Mouse (Mus musculus) embryo, embryonic 10 days (tissue): Measurements from ENCODE around the gene Cdr2.
A peak's percentile ranks its signal among the peaks of the same experiment; 100 is the strongest.
"Not testable (repeated sequence)": the region's sequence is repeated elsewhere in the genome, so short reads cannot be mapped to it uniquely, and the experiment has no call there.

Experiments used
- DNase-seq: peaks from one replicate; pipeline ENCODE4 v3.0.0-alpha.2; 2015; ENCODE audit warnings: low spot score

Cdr2 gene

DNA sequence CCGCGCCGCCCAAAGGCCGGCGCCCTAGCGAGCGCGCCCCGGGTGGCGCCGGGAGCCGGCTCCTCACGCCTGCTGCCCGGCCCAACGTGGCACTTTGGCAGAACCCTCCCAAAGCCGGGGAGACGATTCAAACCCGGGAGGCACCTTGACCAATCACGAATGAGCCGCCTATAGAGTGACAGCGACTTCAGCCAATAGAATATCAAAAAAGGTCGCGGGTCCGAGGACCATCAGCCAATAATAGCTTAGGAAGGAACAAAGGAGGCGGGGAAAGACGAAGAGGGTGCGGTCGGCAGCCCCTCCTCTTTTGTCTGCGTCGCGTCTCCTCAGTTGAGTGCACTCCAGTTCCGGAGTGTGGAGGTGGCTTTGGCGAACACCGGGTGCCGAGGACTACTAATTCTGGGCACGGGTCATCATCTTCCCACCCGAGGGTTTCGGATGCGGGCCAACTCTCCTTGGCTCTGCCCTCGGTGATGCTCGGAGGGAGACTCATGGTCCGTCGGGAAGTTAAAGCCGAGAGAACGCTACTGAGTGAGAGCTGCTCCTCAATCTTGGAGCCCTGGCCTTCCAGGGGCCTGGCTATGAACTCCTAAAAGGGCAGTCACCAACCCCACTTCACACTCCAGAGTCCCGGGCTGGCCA is at the start of gene Cdr2, which contains the start of gene Mfsd13b:
Gene Cdr2, minus strand, starts transcription at position 113 of the 642 bp plus-strand sequence.
Gene Mfsd13b, plus strand, starts transcription at position 310 of the 642 bp plus-strand sequence.
- peak; percentile 97 for DNase-seq

DNA sequence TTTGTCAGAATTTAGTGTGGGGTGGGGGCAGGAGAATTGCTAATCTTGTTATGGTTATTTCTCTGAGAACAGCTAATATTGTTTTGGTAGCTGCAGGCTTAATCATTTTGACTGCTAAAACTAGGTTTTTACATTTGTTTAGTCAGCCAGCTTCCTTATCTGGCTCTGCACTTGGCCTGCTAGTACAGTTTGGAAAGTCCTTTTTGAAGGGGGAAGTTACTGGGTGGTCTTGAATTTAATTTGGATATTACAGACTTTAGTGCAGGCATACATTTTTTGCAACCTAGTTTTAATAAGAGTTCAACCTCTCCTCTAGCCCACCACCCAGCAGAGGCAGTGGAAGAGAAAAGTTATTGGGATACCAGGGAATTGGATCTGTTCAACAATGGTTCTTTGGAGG is 47.8 kb upstream of the Cdr2 start:
- not testable (repeated sequence) for DNase-seq

DNA sequence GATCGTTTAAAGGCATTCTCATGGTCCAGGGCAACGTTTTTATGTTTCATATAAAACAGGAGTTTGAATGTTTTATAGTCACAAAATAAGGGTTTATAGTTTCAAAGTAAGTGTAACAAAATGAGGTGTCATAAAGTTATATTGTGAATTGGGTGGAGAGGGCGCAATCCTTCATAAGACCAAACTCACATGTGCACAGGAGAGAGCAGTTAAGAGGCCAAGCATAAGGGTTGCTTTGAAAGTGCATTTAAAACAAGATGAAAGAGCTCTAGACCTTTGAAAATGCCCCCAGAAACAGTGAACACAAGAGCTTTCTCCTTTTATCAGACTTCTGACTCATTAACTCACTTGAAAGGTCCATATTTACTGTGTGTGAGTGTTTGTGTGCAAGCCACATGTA is 44.2 kb upstream of the Cdr2 start:
- no peak for DNase-seq

DNA sequence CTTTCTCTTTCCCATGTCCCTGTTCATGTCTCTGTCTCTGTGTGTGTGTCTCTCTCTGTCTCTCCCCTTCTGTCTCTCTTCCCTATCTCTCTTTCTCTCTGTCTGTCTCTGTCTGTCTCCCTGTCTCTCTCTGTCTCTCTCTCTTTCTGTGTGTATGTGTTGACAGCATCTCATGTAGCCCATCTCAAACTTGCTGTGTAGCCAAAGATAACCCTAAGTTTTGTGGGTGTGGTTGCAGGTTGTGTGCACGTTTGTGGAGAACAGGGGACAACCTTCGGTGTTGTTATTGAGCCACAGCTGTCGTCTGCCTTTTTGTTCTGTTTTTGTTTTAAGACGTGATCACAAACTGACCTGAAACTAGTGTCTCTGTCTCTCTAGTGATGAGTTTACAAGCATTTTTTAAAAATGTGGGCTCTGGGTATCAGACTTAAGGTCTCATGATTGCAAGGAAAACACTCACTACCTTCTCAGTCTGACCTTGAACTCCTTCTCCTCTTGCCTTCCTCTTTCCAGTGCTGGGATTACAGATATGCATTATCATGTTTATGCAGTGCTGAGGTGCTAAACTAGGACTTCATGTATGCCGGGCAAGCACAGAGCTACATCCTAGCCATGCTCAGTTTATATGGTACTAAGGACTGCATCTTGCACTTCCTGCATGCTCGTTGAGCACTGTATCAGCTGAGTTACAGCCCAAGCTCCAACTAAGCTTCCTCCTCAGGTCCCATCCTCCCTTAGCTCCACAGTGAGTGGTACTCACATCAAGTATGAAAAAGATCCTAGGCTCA is 43.3 kb upstream of the Cdr2 start:
- no peak for DNase-seq

DNA sequence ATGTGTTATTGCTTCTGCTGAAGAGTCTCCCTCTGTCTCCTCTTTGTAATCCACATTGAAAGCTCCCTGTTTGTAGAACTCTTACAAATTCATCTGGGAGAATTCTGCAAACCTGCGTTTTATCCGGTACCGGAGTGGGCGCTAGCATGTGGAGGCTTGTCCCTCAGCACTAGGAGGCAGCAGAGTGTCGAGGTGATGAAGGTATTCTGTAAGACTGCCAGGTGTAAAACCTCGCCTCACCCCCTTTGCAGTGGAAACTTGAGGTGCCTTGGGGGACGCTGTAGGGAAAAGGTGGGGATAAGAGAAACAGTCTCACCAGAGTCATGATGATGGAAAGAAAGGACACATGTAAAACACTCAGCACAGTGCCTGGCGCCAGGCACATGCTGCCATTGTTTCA is 38.2 kb upstream of the Cdr2 start:
- DNase-seq = peak; percentile 20

DNA sequence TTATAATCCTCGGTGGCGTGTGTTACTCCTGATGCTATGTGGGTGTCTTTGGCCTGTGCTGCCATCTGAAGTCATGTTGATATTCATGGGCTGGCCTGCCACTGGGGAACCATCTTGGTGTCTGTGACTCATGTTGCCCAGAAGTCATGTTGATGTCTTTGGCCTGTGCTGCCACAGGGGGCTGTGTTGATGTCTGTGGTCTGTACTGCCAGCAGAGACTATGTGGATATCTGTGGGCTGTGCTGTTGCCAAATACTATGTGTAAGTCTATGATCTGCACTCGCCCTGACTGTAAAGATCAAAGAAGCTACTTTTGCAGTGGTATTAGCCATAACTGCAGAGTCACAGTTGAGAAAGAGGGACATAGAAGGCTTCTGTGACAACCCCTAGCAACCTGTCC is 36.7 kb upstream of the Cdr2 start:
- DNase-seq = no peak

- no peak for DNase-seq
Measured at GRCm38 (mm10) chr7:121014486-121014885, 32.4 kb upstream of the Cdr2 start.

GRCm38 (mm10) chr7:121011794-121012689 is 29.9 kb upstream of the Cdr2 start:
- no peak for DNase-seq

GRCm38 (mm10) chr7:121003793-121004418 is 21.8 kb upstream of the Cdr2 start:
- no peak for DNase-seq

DNA sequence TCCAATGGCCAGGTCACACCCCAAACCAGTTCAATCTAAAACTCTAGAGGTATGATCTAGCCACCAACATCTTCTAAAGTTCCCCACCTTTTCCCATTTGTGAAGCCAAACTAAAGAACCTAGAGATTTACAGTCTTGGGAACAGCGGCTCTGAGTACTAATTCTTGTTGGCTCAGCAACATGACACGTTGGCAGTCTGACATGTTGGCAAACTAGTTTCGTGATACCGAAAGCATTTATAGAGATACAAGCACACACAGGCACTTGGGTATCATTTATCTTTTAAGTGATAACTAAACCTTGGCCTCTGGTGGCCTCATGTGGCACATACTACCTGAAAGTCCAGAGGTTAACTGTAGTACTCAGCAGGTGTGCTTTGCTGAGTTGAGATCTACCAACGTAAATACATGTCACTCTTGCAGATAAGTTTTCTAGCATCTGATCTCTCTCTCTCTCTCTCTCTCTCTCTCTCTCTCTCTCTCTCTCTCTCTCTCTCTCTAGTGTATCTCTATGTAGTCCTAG is 20.4 kb upstream of the Cdr2 start:
- DNase-seq = no peak

GRCm38 (mm10) chr7:121001879-121002278 is 19.8 kb upstream of the Cdr2 start:
- DNase-seq = no peak

GRCm38 (mm10) chr7:121000065-121000822 is 18.1 kb upstream of the Cdr2 start:
- no peak for DNase-seq

DNA sequence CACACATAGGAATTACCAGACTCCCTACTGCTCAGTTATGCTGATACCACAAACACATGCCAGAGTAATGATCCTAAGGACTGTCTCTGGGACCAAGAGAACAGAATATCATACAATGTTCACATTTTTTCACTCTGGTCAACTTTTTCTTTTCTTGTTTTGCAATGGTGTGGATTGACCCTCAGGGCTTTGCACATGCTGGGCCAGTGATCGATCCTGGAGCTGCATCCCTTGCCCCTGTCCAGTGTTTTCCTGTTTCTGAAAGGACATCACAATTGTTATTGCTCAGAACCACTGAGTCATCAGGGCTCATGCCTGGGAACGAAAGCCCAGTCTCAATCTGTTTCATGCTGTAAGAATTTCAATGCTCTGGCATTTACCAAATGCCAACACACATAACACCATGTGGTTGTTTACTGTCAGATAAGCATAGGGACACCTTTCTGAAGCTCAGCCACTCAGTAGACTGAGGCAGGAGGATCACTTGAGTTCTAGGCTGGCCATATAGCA is 17.0 kb upstream of the Cdr2 start:
- DNase-seq = no peak

- DNase-seq = no peak
Measured at GRCm38 (mm10) chr7:120991191-120991590, 9.1 kb upstream of the Cdr2 start.

- no peak for DNase-seq
Measured at GRCm38 (mm10) chr7:120982968-120983367, 856 bp upstream of the Cdr2 start.

DNA sequence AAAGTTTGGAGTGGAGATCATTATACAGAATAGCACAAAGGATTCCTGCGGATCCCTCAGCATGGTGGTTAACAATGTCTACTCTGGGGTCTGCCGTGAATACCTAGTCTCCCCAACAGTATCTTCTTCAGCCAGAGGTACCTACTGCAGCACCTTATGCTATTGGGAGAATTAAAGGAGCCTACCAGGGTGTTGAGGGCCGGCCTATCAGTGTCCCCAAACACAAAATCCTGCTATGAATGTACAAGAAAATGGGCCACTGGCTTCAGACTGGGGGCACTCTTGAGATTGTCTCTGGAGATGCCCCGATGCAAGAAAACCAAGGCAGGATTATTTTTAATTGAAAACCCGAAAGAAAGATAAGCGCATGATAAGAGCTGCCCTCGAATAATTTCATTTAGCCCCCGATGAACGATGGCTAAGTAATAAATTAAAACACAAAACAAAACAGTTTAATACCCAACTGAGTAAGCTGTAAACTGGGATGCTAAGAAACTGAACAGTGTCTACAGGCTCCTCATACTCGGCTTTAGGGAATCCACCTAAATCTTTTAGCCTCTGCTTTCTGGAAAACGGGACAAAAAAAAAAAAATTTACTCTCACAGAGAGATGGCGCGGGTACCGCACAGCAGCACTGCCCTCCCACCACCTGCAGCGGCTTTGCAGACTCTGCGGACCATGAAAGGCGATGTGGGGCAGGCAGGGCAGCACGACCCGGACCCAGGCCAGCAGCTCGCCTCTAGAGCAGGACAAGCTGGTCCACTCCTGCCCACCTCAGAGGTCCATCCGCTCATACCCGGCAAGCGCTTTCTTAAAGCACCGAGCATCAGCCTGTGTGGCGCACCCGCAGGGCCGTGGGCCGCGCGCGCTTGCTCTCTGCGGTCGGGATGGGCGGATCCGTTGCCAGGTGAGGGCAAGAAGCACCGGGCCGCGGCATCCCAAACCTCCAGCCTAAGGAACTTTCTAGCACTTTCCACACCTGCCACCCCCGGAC is 884 bp downstream of the Cdr2 start:
- peak; percentile 72 for DNase-seq

- no peak for DNase-seq
Measured at GRCm38 (mm10) chr7:120980041-120980440, 2.1 kb downstream of the Cdr2 start.

DNA sequence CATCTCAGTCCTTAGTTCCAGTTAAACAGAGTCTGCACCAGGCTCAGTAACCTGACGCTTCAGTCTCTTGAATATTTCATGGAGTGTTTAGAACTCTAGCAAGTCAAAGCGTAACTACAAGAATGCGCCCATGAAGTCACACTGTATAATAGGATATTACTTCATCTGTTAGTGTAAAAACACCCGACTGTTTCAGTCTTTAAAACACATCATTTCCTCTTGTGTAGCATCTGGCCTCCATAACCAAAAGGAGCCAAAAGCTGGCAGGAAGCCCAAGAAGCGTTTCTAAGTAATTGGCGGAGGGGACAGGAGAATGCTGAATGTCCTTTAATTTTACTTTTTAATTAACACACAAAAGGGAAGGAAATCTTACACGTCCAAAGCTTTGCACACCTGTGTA is 5.0 kb downstream of the Cdr2 start:
- no peak for DNase-seq

DNA sequence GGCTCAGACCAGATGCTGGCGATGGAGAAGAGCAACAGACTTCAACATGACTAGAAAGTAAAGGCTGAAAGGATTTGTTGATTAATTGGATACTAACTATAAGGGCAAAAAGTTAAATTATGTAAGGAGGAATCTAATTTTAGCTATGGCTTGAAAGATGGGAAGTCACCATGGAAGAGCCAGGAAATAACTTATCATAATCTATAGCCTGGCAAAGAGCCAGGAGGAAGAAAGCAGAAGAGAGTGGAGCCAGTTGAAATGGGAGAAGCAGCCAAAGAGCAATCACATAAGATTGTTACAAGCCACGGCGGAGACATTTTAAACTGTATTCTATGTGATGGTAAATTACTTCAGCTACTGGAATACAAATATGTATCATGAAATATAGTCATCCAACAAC is 8.1 kb downstream of the Cdr2 start:
- DNase-seq = no peak

DNA sequence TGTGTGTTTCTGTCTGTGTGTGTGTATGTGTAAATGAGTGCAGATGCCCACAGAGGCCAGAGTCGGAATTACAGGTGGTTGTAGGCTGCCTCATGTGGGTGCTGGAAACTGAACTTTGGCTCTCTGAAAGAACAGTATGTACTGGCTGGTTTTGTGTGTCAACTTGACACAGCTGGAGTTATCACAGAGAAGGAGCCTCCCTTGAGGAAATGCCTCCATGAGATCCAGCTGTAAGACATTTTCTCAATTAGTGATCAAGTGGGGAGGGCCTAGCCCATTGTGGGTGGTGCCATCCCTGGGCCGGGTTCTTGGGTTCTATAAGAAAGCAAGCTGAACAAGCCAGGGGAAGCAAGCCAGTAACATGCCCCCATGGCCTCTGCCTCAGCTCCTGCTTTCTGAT is 9.6 kb downstream of the Cdr2 start:
- DNase-seq = not testable (repeated sequence)
